Mouse (Mus musculus) midbrain, embryonic 15.5 days (tissue): ENCODE results near the gene Tor1a. TPM values are rescaled to one million over a fixed set of nuclear protein-coding genes. Genes with fewer than 3 reads are reported as not detected.
"Not testable (repeated sequence)": the region's sequence is repeated elsewhere in the genome, so short reads cannot be mapped to it uniquely, and the experiment has no call there.

Source experiments
- ATAC-seq: fragments of 200-750 bp; cut with Nextera tagmentation; replicated peaks from 2 replicates; pipeline ENCODE4 v1.8.0; 2017; ENCODE audit warnings: moderate TSS enrichment
- H3K27ac ChIP-seq: fragments of 300-500 bp; sonication (generic); 2 replicates; pipeline ENCODE4 v1.5.1; 2015; ENCODE audit warnings: mild to moderate bottlenecking, inconsistent platforms
- H3K27me3 ChIP-seq: fragments of 300-500 bp; sonication (generic); replicated peaks from 2 replicates; pipeline ENCODE4 v1.6.1; 2015; ENCODE audit warnings: inconsistent platforms
- H3K36me3 ChIP-seq: fragments of 300-500 bp; sonication (generic); replicated peaks from 2 replicates; pipeline ENCODE4 v1.6.1; 2015; ENCODE audit warnings: inconsistent platforms
- H3K4me1 ChIP-seq: fragments of 300-500 bp; sonication (generic); 2 replicates; pipeline ENCODE4 v1.6.1; 2015; ENCODE audit warnings: inconsistent platforms
- H3K4me2 ChIP-seq: fragments of 300-500 bp; sonication (generic); 2 replicates; pipeline ENCODE4 v1.6.1; 2015; ENCODE audit warnings: inconsistent platforms, mild to moderate bottlenecking, moderate library complexity
- H3K4me3 ChIP-seq: fragments of 300-500 bp; sonication (generic); 2 replicates; pipeline ENCODE4 v1.5.1; 2015; ENCODE audit warnings: mild to moderate bottlenecking, inconsistent platforms
- H3K9ac ChIP-seq: fragments of 300-500 bp; sonication (generic); 2 replicates; pipeline ENCODE4 v1.6.1; 2015; ENCODE audit warnings: mild to moderate bottlenecking, inconsistent platforms
- H3K9me3 ChIP-seq: fragments of 300-500 bp; sonication (generic); 2 replicates; pipeline ENCODE4 v1.6.1; 2016; ENCODE audit warnings: inconsistent platforms
- whole genome bisulfite sequencing: fragments of 180-500 bp; shearing (Covaris S2); methylation state at CpG from one replicate; pipeline ENCODE4 v1.1.7; 2015; ENCODE audit warnings: mixed read lengths; 5-methylcytosine and 5-hydroxymethylcytosine counted together
- polyA plus RNA-seq: library from polyadenylated mRNA; unstranded; fragments of >200 nt; fragmentation: Nextera tagmentation; extraction: Ambion mirVana; gene quantifications from 2 replicates; pipeline ENCODE4 v1.2.1, GENCODE M21; 2015

Tor1a gene
- polyA plus RNA-seq, 1 experiment from 2014 or later = 90.6 TPM

- not testable (repeated sequence) for H3K4me1 ChIP-seq, H3K9me3 ChIP-seq, H3K9ac ChIP-seq, ATAC-seq, H3K27me3 ChIP-seq, H3K27ac ChIP-seq, H3K4me3 ChIP-seq, H3K36me3 ChIP-seq, H3K4me2 ChIP-seq
- 57% methylated on average over 7 of the region's 7 CpGs for WGBS
These were observed 25.6 kb downstream of the Tor1a start for GRCm38 (mm10) chr2:30942116-30942515.

- Histone ChIP-seq H3K4me2 (no peak overlapping the region), H3K9ac (no peak overlapping the region), H3K4me1 (no peaks in the 10 kb centered on the region), H3K4me3 (no peak overlapping the region), H3K9me3 (no peaks in the 10 kb centered on the region), H3K27ac (no peak overlapping the region), H3K27me3 (no peaks in the 10 kb centered on the region), H3K36me3 (no peaks in the 10 kb centered on the region)
- no peak for ATAC-seq
- WGBS = 88% methylated on average over 5 of the region's 5 CpGs
These were observed 26.1 kb downstream of the Tor1a start for GRCm38 (mm10) chr2:30941586-30941985.

GRCm38 (mm10) chr2:30938574-30938991 is 29.1 kb downstream of the Tor1a start:
- no peaks in the 10 kb centered on the region for H3K4me1 ChIP-seq
- H3K4me3 ChIP-seq = no peak overlapping the region
- H3K36me3 ChIP-seq = no peaks in the 10 kb centered on the region
- H3K4me2 ChIP-seq = no peak overlapping the region
- no peaks in the 10 kb centered on the region for H3K9me3 ChIP-seq
- no peak overlapping the region for H3K9ac ChIP-seq
- no peaks in the 10 kb centered on the region for H3K27me3 ChIP-seq
- H3K27ac ChIP-seq = no peak overlapping the region
- WGBS = 49% methylated on average over 4 of the region's 4 CpGs
- ATAC-seq = no peak

GRCm38 (mm10) chr2:30937731-30938130 is 30.0 kb downstream of the Tor1a start:
- Histone ChIP-seq H3K36me3 (no peaks in the 10 kb centered on the region), H3K9ac (no peak overlapping the region), H3K27ac (no peak overlapping the region), H3K4me1 (no peaks in the 10 kb centered on the region), H3K4me2 (no peak overlapping the region), H3K4me3 (no peak overlapping the region), H3K27me3 (no peaks in the 10 kb centered on the region), H3K9me3 (no peaks in the 10 kb centered on the region)
- 78% methylated on average over 8 of the region's 8 CpGs for WGBS
- no peak for ATAC-seq

GRCm38 (mm10) chr2:30936808-30937207 is 30.9 kb downstream of the Tor1a start:
- WGBS = 60% methylated on average over 3 of the region's 3 CpGs
- Histone ChIP-seq H3K4me3 (no peak overlapping the region), H3K9ac (no peak overlapping the region), H3K27ac (no peak overlapping the region), H3K4me1 (no peaks in the 10 kb centered on the region), H3K9me3 (no peaks in the 10 kb centered on the region), H3K4me2 (no peak overlapping the region), H3K27me3 (no peaks in the 10 kb centered on the region), H3K36me3 (no peaks in the 10 kb centered on the region)
- ATAC-seq = no peak

- no peak overlapping the region for H3K4me3 ChIP-seq
- H3K4me2 ChIP-seq = no peak overlapping the region
- H3K27me3 ChIP-seq = no peaks in the 10 kb centered on the region
- no peak for ATAC-seq
- no peaks in the 10 kb centered on the region for H3K36me3 ChIP-seq
- H3K9me3 ChIP-seq = no peaks in the 10 kb centered on the region
- peaks cover 10% of the 10 kb centered on the region for H3K4me1 ChIP-seq
- no peak overlapping the region for H3K27ac ChIP-seq
- no peak overlapping the region for H3K9ac ChIP-seq
- 18% methylated on average over 7 of the region's 7 CpGs for WGBS
These were observed 33.7 kb downstream of the Tor1a start for GRCm38 (mm10) chr2:30933917-30934450.

- H3K9me3 ChIP-seq = no peaks in the 10 kb centered on the region
- no peaks in the 10 kb centered on the region for H3K36me3 ChIP-seq
- H3K9ac ChIP-seq = no peak overlapping the region
- no peaks in the 10 kb centered on the region for H3K27me3 ChIP-seq
- H3K4me2 ChIP-seq = no peak overlapping the region
- no peak overlapping the region for H3K4me3 ChIP-seq
- WGBS = 57% methylated on average over 6 of the region's 6 CpGs
- H3K4me1 ChIP-seq = peaks cover 17% of the 10 kb centered on the region
- ATAC-seq = no peak
- H3K27ac ChIP-seq = no peak overlapping the region
These were observed 34.7 kb downstream of the Tor1a start for GRCm38 (mm10) chr2:30933032-30933431.

DNA sequence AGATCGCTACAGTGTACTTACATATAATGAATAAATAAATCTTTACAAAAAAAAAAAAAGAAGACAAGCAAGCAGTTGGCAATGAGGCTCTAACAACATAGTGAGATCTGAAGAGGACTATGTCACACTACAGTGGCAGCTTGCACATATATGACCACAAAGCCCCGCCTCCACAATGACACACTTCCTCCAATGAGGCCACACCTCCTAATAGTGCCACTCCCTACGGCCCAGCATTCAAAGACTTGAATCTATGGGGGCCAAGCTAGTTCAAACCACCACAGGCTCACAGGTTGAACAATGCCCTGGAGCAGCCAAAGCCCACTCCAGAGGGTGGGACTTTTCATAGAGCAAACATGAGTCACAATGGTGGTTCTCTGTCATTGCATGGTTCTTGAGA is 35.8 kb downstream of the Tor1a start:
- Histone ChIP-seq H3K9ac (no peak overlapping the region), H3K27me3 (no peaks in the 10 kb centered on the region), H3K9me3 (no peaks in the 10 kb centered on the region), H3K36me3 (no peaks in the 10 kb centered on the region), H3K4me1 (peaks cover 17% of the 10 kb centered on the region), H3K4me3 (no peak overlapping the region), H3K4me2 (no peak overlapping the region), H3K27ac (no peak overlapping the region)
- no peak for ATAC-seq
- WGBS = 93% methylated on average over 3 of the region's 3 CpGs

- H3K4me2 ChIP-seq, H3K4me3 ChIP-seq, ATAC-seq, H3K27me3 ChIP-seq, H3K27ac ChIP-seq, H3K36me3 ChIP-seq, H3K9ac ChIP-seq, H3K9me3 ChIP-seq: not testable (repeated sequence)
- H3K4me1 ChIP-seq = peaks cover 17% of the 10 kb centered on the region
- 85% methylated on average over 2 of the region's 2 CpGs for WGBS
These were observed 36.9 kb downstream of the Tor1a start for GRCm38 (mm10) chr2:30930846-30931245.

DNA sequence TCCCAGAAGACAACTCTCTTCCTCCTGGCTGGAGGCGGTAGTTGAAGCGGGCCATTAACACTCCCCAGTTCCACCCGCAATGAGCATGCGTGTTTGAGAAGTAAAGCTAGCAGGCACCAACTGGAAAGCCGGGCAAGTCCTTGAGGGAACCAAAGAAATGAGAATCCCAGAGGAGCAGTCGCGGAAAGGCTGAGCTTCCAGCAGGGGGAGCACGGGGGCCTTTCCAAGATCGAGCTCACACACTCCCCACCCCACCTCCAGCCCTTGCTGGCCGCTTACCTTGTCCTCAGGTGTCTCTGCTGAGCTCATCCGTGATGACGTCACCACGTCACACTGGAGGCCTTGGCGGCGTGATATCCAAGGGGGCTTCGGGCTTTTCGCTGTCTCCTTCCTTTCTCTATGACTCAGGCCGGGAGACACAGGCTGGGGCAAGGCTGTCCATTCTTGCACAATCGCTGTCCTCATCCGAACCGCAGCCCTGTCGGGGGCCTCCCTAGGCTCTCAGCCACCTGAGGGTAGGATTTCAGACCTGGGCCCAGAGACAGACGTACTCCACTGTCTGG is 38.2 kb downstream of the Tor1a start, which contains the start of gene Ptges:
Ptges (minus strand) TSS at position 381 of the 563 bp plus-strand sequence.
- Histone ChIP-seq H3K27me3 (no peaks in the 10 kb centered on the region), H3K4me3 (peak within 1 kb of the TSS; percentile 31), H3K4me1 (peaks cover 17% of the 10 kb centered on the region), H3K9ac (peak within 1 kb of the TSS; percentile 34), H3K9me3 (no peaks in the 10 kb centered on the region), H3K36me3 (no peaks in the 10 kb centered on the region), H3K27ac (peak within 1 kb of the TSS; percentile 44), H3K4me2 (peak within 1 kb of the TSS; percentile 61)
- peak; percentile 82 for ATAC-seq
- WGBS = 2% methylated on average over 23 of the region's 23 CpGs

GRCm38 (mm10) chr2:30928893-30929482 is 38.7 kb downstream of the Tor1a start:
- peak overlapping the region; percentile 34 for H3K9ac ChIP-seq
- H3K27ac ChIP-seq = peak overlapping the region; percentile 44; the same call in 1 of the 2 replicates
- ATAC-seq = peak; percentile 37; the same call in 1 of the 2 replicates
- WGBS = 37% methylated on average over 12 of the region's 12 CpGs
- H3K4me1 ChIP-seq = peaks cover 17% of the 10 kb centered on the region
- peak overlapping the region; percentile 61 for H3K4me2 ChIP-seq
- H3K9me3 ChIP-seq = no peaks in the 10 kb centered on the region
- H3K36me3 ChIP-seq = no peaks in the 10 kb centered on the region
- H3K27me3 ChIP-seq = no peaks in the 10 kb centered on the region
- H3K4me3 ChIP-seq = peak overlapping the region; percentile 31

DNA sequence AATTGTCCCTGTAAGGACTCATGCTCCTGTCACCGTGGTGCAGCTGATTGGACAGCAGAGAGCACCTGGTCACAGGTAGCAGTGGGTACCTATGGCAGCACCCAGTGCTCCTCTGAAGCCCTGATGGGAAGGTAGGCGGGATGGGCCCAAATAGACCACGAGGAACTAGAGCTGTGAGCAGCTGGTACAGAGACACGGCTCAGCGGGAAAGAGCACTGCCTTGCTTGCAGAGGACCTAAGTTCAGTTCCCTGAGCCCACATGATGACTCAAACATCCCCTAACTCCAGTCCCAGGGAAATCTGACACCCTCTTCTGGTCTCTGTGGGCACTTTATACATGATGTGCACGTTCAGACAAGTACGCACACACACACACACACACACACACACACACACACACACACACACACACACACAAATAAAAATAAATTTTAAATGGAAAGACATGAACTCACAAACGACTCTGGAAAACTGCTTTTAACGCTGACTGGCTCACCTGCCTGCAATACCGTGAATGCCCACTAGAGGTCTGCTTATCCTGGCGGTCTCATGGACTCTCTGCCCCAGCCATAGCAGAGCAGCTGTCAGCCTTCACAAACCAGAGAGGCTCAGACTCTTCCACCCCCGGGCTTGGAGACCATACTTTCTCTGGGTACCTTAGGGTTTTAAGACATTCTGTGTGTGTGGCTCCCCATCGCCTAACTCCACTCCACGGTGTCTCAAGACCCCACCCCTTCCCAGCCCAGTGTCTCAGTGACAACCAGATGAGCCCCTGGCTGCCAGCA is 39.7 kb downstream of the Tor1a start:
- H3K4me2 ChIP-seq = no peak overlapping the region
- H3K27me3 ChIP-seq = no peaks in the 10 kb centered on the region
- no peaks in the 10 kb centered on the region for H3K36me3 ChIP-seq
- 0 out of 2 replicates have a peak overlapping the region, but pooled peaks have one; percentile 3 for H3K27ac ChIP-seq
- 24% methylated on average over 14 of the region's 14 CpGs for WGBS
- no peaks in the 10 kb centered on the region for H3K9me3 ChIP-seq
- peak; percentile 68; the same call in 1 of the 2 replicates for ATAC-seq
- H3K4me1 ChIP-seq = peaks cover 17% of the 10 kb centered on the region
- H3K9ac ChIP-seq = no peak overlapping the region
- no peak overlapping the region for H3K4me3 ChIP-seq
